Mouse (Mus musculus): ENCODE results near the gene Mesp1. TPM values are rescaled to one million over a fixed set of nuclear protein-coding genes. Genes with fewer than 3 reads are reported as not detected.

Mesp1 gene
- not detected in 2 replicates for polyA plus RNA-seq (2016; fragmentation: Nextera tagmentation; extraction: Ambion mirVana)

GRCm38 (mm10) chr7:79793688-79794087 is at the start of gene Mesp1:
Gene Mesp1 (minus strand): TSS chr7:79793788.
- Histone ChIP-seq H3K4me1 (peaks cover 50% of the 10 kb centered on the region), H3K36me3 (replicated peaks) (no peaks in the 10 kb centered on the region), H3K9me3 (no peaks in the 10 kb centered on the region), H3K27me3 (ENCODE audit: poor library complexity, severe bottlenecking) (peaks cover 93% of the 10 kb centered on the region), H3K4me3 (peak within 1 kb of the TSS; percentile 56), H3K27ac (peak within 1 kb of the TSS; percentile 48)
- no peak for DNase-seq (ENCODE audit: extremely low spot score, low spot score)
- whole genome bisulfite sequencing, result 78% methylated on average over 6 of the region's 6 CpGs

- WGBS, result 71% methylated on average over 7 of the region's 7 CpGs
- Histone ChIP-seq H3K36me3 (replicated peaks) (no peaks in the 10 kb centered on the region), H3K27me3 (ENCODE audit: poor library complexity, severe bottlenecking) (peaks cover 11% of the 10 kb centered on the region), H3K4me1 (peaks cover 18% of the 10 kb centered on the region), H3K27ac (no peak overlapping the region), H3K4me3 (no peak overlapping the region), H3K9me3 (no peaks in the 10 kb centered on the region)
- no peak for DNase-seq (ENCODE audit: extremely low spot score, low spot score)
These were observed 48.6 kb upstream of the Mesp1 start for GRCm38 (mm10) chr7:79842163-79842562.

- WGBS, result 78% methylated on average over 2 of the region's 2 CpGs
These were observed 43.7 kb upstream of the Mesp1 start for GRCm38 (mm10) chr7:79837247-79837646.

GRCm38 (mm10) chr7:79835196-79835595 is 41.6 kb upstream of the Mesp1 start:
- Histone ChIP-seq H3K36me3 (replicated peaks) (no peaks in the 10 kb centered on the region), H3K27me3 (ENCODE audit: poor library complexity, severe bottlenecking) (no peaks in the 10 kb centered on the region), H3K9me3 (no peaks in the 10 kb centered on the region), H3K4me3 (no peak overlapping the region), H3K27ac (no peak overlapping the region), H3K4me1 (no peaks in the 10 kb centered on the region)
- 92% methylated on average over 6 of the region's 6 CpGs for WGBS
- no peak for DNase-seq (ENCODE audit: extremely low spot score, low spot score)

More at GRCm38 (mm10) chr7:79837247-79837646, 43.7 kb upstream of the Mesp1 start:
- no peak overlapping the region for H3K4me3 ChIP-seq
- H3K4me1 ChIP-seq, result peaks cover 3% of the 10 kb centered on the region; the same call in 1 of the 2 replicates
- no peaks in the 10 kb centered on the region for H3K36me3 ChIP-seq (replicated peaks)
- H3K27me3 ChIP-seq (ENCODE audit: poor library complexity, severe bottlenecking), result no peaks in the 10 kb centered on the region
- DNase-seq (ENCODE audit: extremely low spot score, low spot score), result no peak
- H3K9me3 ChIP-seq, result no peaks in the 10 kb centered on the region
- no peak overlapping the region for H3K27ac ChIP-seq

- H3K27me3 ChIP-seq (ENCODE audit: poor library complexity, severe bottlenecking), result no peaks in the 10 kb centered on the region
- H3K27ac ChIP-seq, result no peak overlapping the region
- H3K4me1 ChIP-seq, result no peaks in the 10 kb centered on the region
- H3K4me3 ChIP-seq, result no peak overlapping the region
- no peak for DNase-seq (ENCODE audit: extremely low spot score, low spot score)
- no peaks in the 10 kb centered on the region for H3K36me3 ChIP-seq (replicated peaks)
- H3K9me3 ChIP-seq, result no peaks in the 10 kb centered on the region
These were observed 39.4 kb upstream of the Mesp1 start for GRCm38 (mm10) chr7:79832980-79833379.

GRCm38 (mm10) chr7:79831585-79831984 is 38.0 kb upstream of the Mesp1 start:
- Histone ChIP-seq H3K36me3 (replicated peaks) (no peaks in the 10 kb centered on the region), H3K4me3 (no peak overlapping the region), H3K27ac (no peak overlapping the region), H3K9me3 (no peaks in the 10 kb centered on the region), H3K4me1 (no peaks in the 10 kb centered on the region), H3K27me3 (ENCODE audit: poor library complexity, severe bottlenecking) (no peaks in the 10 kb centered on the region)
- no peak for DNase-seq (ENCODE audit: extremely low spot score, low spot score)
- WGBS, result 85% methylated on average over 6 of the region's 6 CpGs

- no peaks in the 10 kb centered on the region for H3K4me1 ChIP-seq
These were observed 37.6 kb upstream of the Mesp1 start for GRCm38 (mm10) chr7:79831145-79831544.

GRCm38 (mm10) chr7:79828341-79828740 is 34.8 kb upstream of the Mesp1 start:
- no peak for DNase-seq (ENCODE audit: extremely low spot score, low spot score)
- no peak overlapping the region for H3K4me3 ChIP-seq
- WGBS, result 84% methylated on average over 3 of the region's 3 CpGs
- no peak overlapping the region for H3K27ac ChIP-seq
- no peaks in the 10 kb centered on the region; the same call in 1 of the 2 replicates for H3K9me3 ChIP-seq
- H3K36me3 ChIP-seq (replicated peaks), result no peaks in the 10 kb centered on the region
- no peaks in the 10 kb centered on the region for H3K27me3 ChIP-seq (ENCODE audit: poor library complexity, severe bottlenecking)
- no peaks in the 10 kb centered on the region for H3K4me1 ChIP-seq

More at GRCm38 (mm10) chr7:79831145-79831544, 37.6 kb upstream of the Mesp1 start:
- Histone ChIP-seq H3K9me3 (no peaks in the 10 kb centered on the region), H3K4me3 (no peak overlapping the region), H3K36me3 (replicated peaks) (no peaks in the 10 kb centered on the region), H3K27ac (no peak overlapping the region), H3K27me3 (ENCODE audit: poor library complexity, severe bottlenecking) (no peaks in the 10 kb centered on the region)
- 86% methylated on average over 6 of the region's 6 CpGs for WGBS
- no peak for DNase-seq (ENCODE audit: extremely low spot score, low spot score)

- 88% methylated on average over 12 of the region's 12 CpGs for WGBS
- Histone ChIP-seq H3K27me3 (ENCODE audit: poor library complexity, severe bottlenecking) (peaks cover 40% of the 10 kb centered on the region), H3K9me3 (no peaks in the 10 kb centered on the region; the same call in 1 of the 2 replicates)
These were observed 28.6 kb upstream of the Mesp1 start for GRCm38 (mm10) chr7:79822092-79822695.

GRCm38 (mm10) chr7:79819996-79820395 is 26.4 kb upstream of the Mesp1 start:
- H3K4me1 ChIP-seq, result peaks cover 26% of the 10 kb centered on the region
- no peaks in the 10 kb centered on the region for H3K36me3 ChIP-seq (replicated peaks)
- H3K4me3 ChIP-seq, result no peak overlapping the region
- no peaks in the 10 kb centered on the region; the same call in 1 of the 2 replicates for H3K9me3 ChIP-seq
- peaks cover 47% of the 10 kb centered on the region for H3K27me3 ChIP-seq (ENCODE audit: poor library complexity, severe bottlenecking)
- DNase-seq (ENCODE audit: extremely low spot score, low spot score), result no peak
- 43% methylated on average over 11 of the region's 11 CpGs for WGBS
- H3K27ac ChIP-seq, result 0 out of 2 replicates have a peak overlapping the region, but pooled peaks have one; percentile 3

More at GRCm38 (mm10) chr7:79822092-79822695, 28.6 kb upstream of the Mesp1 start:
- DNase-seq (ENCODE audit: extremely low spot score, low spot score), result no peak
- Histone ChIP-seq H3K4me1 (peaks cover 26% of the 10 kb centered on the region), H3K4me3 (no peak overlapping the region), H3K27ac (no peak overlapping the region), H3K36me3 (replicated peaks) (no peaks in the 10 kb centered on the region)

- no peaks in the 10 kb centered on the region for H3K36me3 ChIP-seq (replicated peaks)
- no peak for DNase-seq (ENCODE audit: extremely low spot score, low spot score)
- no peak overlapping the region for H3K4me3 ChIP-seq
- peaks cover 47% of the 10 kb centered on the region for H3K27me3 ChIP-seq (ENCODE audit: poor library complexity, severe bottlenecking)
- H3K9me3 ChIP-seq, result no peaks in the 10 kb centered on the region; the same call in 1 of the 2 replicates
- H3K27ac ChIP-seq, result no peak overlapping the region
- 50% methylated on average over 4 of the region's 4 CpGs for WGBS
- H3K4me1 ChIP-seq, result peaks cover 26% of the 10 kb centered on the region
These were observed 25.9 kb upstream of the Mesp1 start for GRCm38 (mm10) chr7:79819515-79819914.

GRCm38 (mm10) chr7:79818321-79818720 is 24.7 kb upstream of the Mesp1 start:
- Histone ChIP-seq H3K9me3 (no peaks in the 10 kb centered on the region), H3K27me3 (ENCODE audit: poor library complexity, severe bottlenecking) (peaks cover 47% of the 10 kb centered on the region), H3K27ac (no peak overlapping the region), H3K4me3 (no peak overlapping the region), H3K36me3 (replicated peaks) (no peaks in the 10 kb centered on the region), H3K4me1 (peaks cover 26% of the 10 kb centered on the region)
- 3% methylated on average over 6 of the region's 6 CpGs for WGBS
- no peak for DNase-seq (ENCODE audit: extremely low spot score, low spot score)

GRCm38 (mm10) chr7:79813409-79813808 is 19.8 kb upstream of the Mesp1 start:
- Histone ChIP-seq H3K4me1 (peaks cover 13% of the 10 kb centered on the region), H3K9me3 (no peaks in the 10 kb centered on the region), H3K36me3 (replicated peaks) (no peaks in the 10 kb centered on the region), H3K27me3 (ENCODE audit: poor library complexity, severe bottlenecking) (peaks cover 56% of the 10 kb centered on the region), H3K4me3 (no peak overlapping the region), H3K27ac (no peak overlapping the region)
- WGBS, result 90% methylated on average over 1 of the region's 1 CpGs
- DNase-seq (ENCODE audit: extremely low spot score, low spot score), result no peak

All from forebrain, embryonic 10.5 days (tissue).